Mouse (Mus musculus) cerebral cortex, adult 2 months (tissue): Measurements from ENCODE around the gene Ubqln4.

Source experiments
- WGBS: fragments of 180-500 bp; shearing (Covaris S2); methylation state at CpG from one replicate; pipeline ENCODE4 v1.1.7; 2018; 5-methylcytosine and 5-hydroxymethylcytosine counted together

The Ubqln4 gene

GRCm38 (mm10) chr3:88567892-88568291 lies 14.3 kb downstream of the Ubqln4 start:
- WGBS: 83% methylated on average over 6 of the region's 6 CpGs

GRCm38 (mm10) chr3:88568615-88569014 lies 15.1 kb downstream of the Ubqln4 start:
- WGBS: 96% methylated on average over 2 of the region's 2 CpGs

- 97% methylated on average over 2 of the region's 2 CpGs for WGBS
These were observed 15.5 kb downstream of the Ubqln4 start for GRCm38 (mm10) chr3:88569093-88569492.

GRCm38 (mm10) chr3:88569694-88570093 lies 16.1 kb downstream of the Ubqln4 start:
- 75% methylated on average over 5 of the region's 5 CpGs for WGBS

- WGBS: 91% methylated on average over 10 of the region's 10 CpGs
These were observed 16.8 kb downstream of the Ubqln4 start for GRCm38 (mm10) chr3:88570341-88570740.

GRCm38 (mm10) chr3:88571856-88572255 lies 18.3 kb downstream of the Ubqln4 start:
- WGBS: 84% methylated on average over 1 of the region's 1 CpGs

GRCm38 (mm10) chr3:88572835-88573234 lies 19.3 kb downstream of the Ubqln4 start:
- 83% methylated on average over 2 of the region's 2 CpGs for WGBS

GRCm38 (mm10) chr3:88573810-88574209 lies 20.3 kb downstream of the Ubqln4 start:
- WGBS: 82% methylated on average over 2 of the region's 2 CpGs

- 94% methylated on average over 3 of the region's 3 CpGs for WGBS
These were observed 22.0 kb downstream of the Ubqln4 start, which contains the start of gene Ssr2 for GRCm38 (mm10) chr3:88575540-88575939. Ssr2 (plus strand) TSS chr3:88575876.

- WGBS: 83% methylated on average over 5 of the region's 5 CpGs
These were observed 24.3 kb downstream of the Ubqln4 start for GRCm38 (mm10) chr3:88577846-88578245.

GRCm38 (mm10) chr3:88578498-88579424 lies 25.2 kb downstream of the Ubqln4 start:
- 49% methylated on average over 8 of the region's 8 CpGs for WGBS

- 1% methylated on average over 34 of the region's 34 CpGs for WGBS
These were observed 26.0 kb downstream of the Ubqln4 start for GRCm38 (mm10) chr3:88579454-88580117.

- 96% methylated on average over 6 of the region's 6 CpGs for WGBS
These were observed 32.2 kb downstream of the Ubqln4 start for GRCm38 (mm10) chr3:88585769-88586168.

GRCm38 (mm10) chr3:88586640-88587039 lies 33.1 kb downstream of the Ubqln4 start:
- 88% methylated on average over 5 of the region's 5 CpGs for WGBS

GRCm38 (mm10) chr3:88590246-88590645 lies 36.7 kb downstream of the Ubqln4 start:
- 35% methylated on average over 5 of the region's 5 CpGs for WGBS

- WGBS: 66% methylated on average over 3 of the region's 3 CpGs
These were observed 37.5 kb downstream of the Ubqln4 start for GRCm38 (mm10) chr3:88591044-88591443.

GRCm38 (mm10) chr3:88591950-88592731 lies 38.6 kb downstream of the Ubqln4 start:
- WGBS: 22% methylated on average over 9 of the region's 9 CpGs

GRCm38 (mm10) chr3:88592942-88593576 lies 39.5 kb downstream of the Ubqln4 start:
- WGBS: 74% methylated on average over 10 of the region's 10 CpGs

GRCm38 (mm10) chr3:88593893-88594580 lies 40.5 kb downstream of the Ubqln4 start:
- WGBS: 65% methylated on average over 10 of the region's 10 CpGs

- WGBS: 90% methylated on average over 4 of the region's 4 CpGs
These were observed 43.0 kb downstream of the Ubqln4 start for GRCm38 (mm10) chr3:88596547-88596946.

GRCm38 (mm10) chr3:88602466-88602865 lies 48.9 kb downstream of the Ubqln4 start:
- 67% methylated on average over 4 of the region's 4 CpGs for WGBS
